ENCODE assay signal across 10 mouse cellular contexts in the genomic region with DNA sequence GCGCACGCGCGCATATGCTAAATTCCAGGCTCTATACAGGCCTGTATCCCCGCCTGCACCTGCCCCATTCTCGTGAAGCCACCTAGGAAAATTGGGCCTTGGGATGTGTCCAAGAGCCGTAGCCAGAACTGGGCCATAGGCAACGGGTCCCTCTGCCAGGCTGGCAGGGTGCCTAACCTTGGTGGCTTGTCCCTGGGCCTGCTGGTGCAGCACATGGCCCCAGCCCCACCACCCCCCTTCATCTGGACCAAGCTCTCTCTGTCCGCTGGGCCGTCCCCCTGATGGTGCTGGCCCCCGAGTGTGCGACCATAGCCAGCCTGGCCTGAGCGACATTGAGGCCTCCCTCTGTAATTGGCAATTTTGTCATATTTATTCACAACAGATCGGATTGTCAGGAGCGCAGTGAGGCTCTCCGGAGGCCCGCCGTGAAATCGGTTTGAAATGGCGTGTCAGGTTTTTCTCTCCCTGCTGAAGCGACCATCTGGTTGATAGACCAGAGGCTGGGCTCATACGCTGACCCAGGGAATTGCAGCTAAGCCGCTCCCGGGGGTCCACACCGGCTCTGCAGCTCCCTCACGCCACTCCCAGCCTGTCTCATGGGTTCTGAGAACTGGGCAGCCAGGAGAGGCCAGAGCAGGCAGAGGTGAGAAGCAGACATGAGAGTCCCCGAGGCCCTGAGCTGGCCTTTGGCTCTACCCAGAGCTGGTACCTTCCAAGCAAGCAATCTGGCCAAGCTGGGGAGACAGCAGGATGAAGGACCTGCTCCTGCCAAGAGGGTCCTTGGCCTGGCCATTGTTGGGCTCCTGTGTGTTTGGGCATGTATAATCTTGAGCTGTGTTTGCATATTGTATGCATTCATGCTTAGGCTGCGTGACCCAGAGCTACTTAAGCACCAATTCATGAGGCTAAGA.
DNase-seq lines count a peak whose midpoint lies in the region; ATAC-seq lines count a peak whose summit lies in the region.
"Had no signal": no experiment of that assay in that cellular context is flagged by ENCODE, and none has a peak within 500 bp of the region (broad histone marks: within the 10 kb centered on the region; RNA-seq: fewer than 3 reads in every experiment).

No protein-coding gene starts in this region.

- H3K27me3 ChIP-seq in forebrain, embryonic 14.5 days (replicated peaks; ENCODE audit: control insufficient read depth, insufficient read depth, low read length) = no peaks in the 10 kb centered on the region
- 0 out of 2 replicates have a peak, but pooled peaks cover 2% of the 10 kb centered on the region for H3K27me3 ChIP-seq in forebrain, embryonic 16.5 days (replicated peaks; ENCODE audit: control insufficient read depth, insufficient read depth, low read length)
- 0 out of 2 replicates have a peak, but pooled peaks cover 3% of the 10 kb centered on the region for H3K27me3 ChIP-seq in hindbrain, embryonic 11.5 days (ENCODE audit: control insufficient read depth, insufficient read depth, low read length)
- H3K27me3 ChIP-seq in neural tube, embryonic 11.5 days (ENCODE audit: control insufficient read depth, insufficient read depth, low read length) = peaks cover 2% of the 10 kb centered on the region; the same call in 1 of the 2 replicates
- H3K27me3 ChIP-seq: liver, embryonic 15.5 days had no signal

- WGBS in forebrain, embryonic 14.5 days = 74% methylated on average over 28 of the region's 28 CpGs
- WGBS in forebrain, embryonic 16.5 days = 57% methylated on average over 28 of the region's 28 CpGs
- 53% methylated on average over 28 of the region's 28 CpGs for WGBS in hindbrain, embryonic 11.5 days
- 44% methylated on average over 28 of the region's 28 CpGs for WGBS in neural tube, embryonic 11.5 days

- H3K27ac ChIP-seq in forebrain, embryonic 14.5 days (ENCODE audit: low read depth, low read length) = no peak overlapping the region
- H3K27ac ChIP-seq in forebrain, embryonic 16.5 days (ENCODE audit: low read length) = no peak overlapping the region
- peak overlapping the region; percentile 74 for H3K27ac ChIP-seq in hindbrain, embryonic 11.5 days (ENCODE audit: low read depth, low read length)
- 0 out of 2 replicates have a peak overlapping the region, but pooled peaks have one; percentile 50 for H3K27ac ChIP-seq in neural tube, embryonic 11.5 days (ENCODE audit: low read depth, low read length)
- H3K27ac ChIP-seq: liver, embryonic 15.5 days had no signal

- no peaks in the 10 kb centered on the region for H3K9me3 ChIP-seq in forebrain, embryonic 14.5 days (replicated peaks; ENCODE audit: control insufficient read depth, low read length)
- H3K9me3 ChIP-seq in forebrain, embryonic 16.5 days (ENCODE audit: control insufficient read depth, low read length) = no peaks in the 10 kb centered on the region
- H3K9me3 ChIP-seq in hindbrain, embryonic 11.5 days (ENCODE audit: control insufficient read depth, low read length) = no peaks in the 10 kb centered on the region
- H3K9me3 ChIP-seq in neural tube, embryonic 11.5 days (ENCODE audit: control insufficient read depth, low read length) = no peaks in the 10 kb centered on the region
- H3K9me3 ChIP-seq: liver, embryonic 15.5 days had no signal

- no peak overlapping the region for H3K4me2 ChIP-seq in forebrain, embryonic 14.5 days (ENCODE audit: low read length)
- no peak overlapping the region for H3K4me2 ChIP-seq in forebrain, embryonic 16.5 days (ENCODE audit: low read length)
- H3K4me2 ChIP-seq in hindbrain, embryonic 11.5 days (replicated peaks; ENCODE audit: low read depth, low read length) = no peak overlapping the region
- H3K4me2 ChIP-seq in neural tube, embryonic 11.5 days (ENCODE audit: low read depth) = no peak overlapping the region
- H3K4me2 ChIP-seq: liver, embryonic 15.5 days had no signal

- no peaks in the 10 kb centered on the region for H3K4me1 ChIP-seq in forebrain, embryonic 14.5 days (ENCODE audit: control insufficient read depth, insufficient read depth, low read length)
- H3K4me1 ChIP-seq in forebrain, embryonic 16.5 days (replicated peaks; ENCODE audit: control insufficient read depth, insufficient read depth, low read length) = peaks cover 6% of the 10 kb centered on the region; the same call in 1 of the 2 replicates
- no peaks in the 10 kb centered on the region for H3K4me1 ChIP-seq in hindbrain, embryonic 11.5 days (replicated peaks; ENCODE audit: control insufficient read depth, insufficient read depth, low read length)
- peaks cover 10% of the 10 kb centered on the region for H3K4me1 ChIP-seq in neural tube, embryonic 11.5 days (ENCODE audit: control insufficient read depth, insufficient read depth, low read length)
- H3K4me1 ChIP-seq: liver, embryonic 15.5 days had no signal

- no peak overlapping the region for H3K9ac ChIP-seq in forebrain, embryonic 14.5 days (ENCODE audit: low read length)
- H3K9ac ChIP-seq in forebrain, embryonic 16.5 days (replicated peaks; ENCODE audit: low read depth, low read length) = no peak overlapping the region
- H3K9ac ChIP-seq in hindbrain, embryonic 11.5 days (ENCODE audit: low read depth, low read length) = no peak overlapping the region
- no peak overlapping the region for H3K9ac ChIP-seq in neural tube, embryonic 11.5 days (ENCODE audit: low read length)
- H3K9ac ChIP-seq: liver, embryonic 15.5 days had no signal

- no peak overlapping the region for H3K4me3 ChIP-seq in forebrain, embryonic 14.5 days (ENCODE audit: low read depth, low read length)
- no peak overlapping the region for H3K4me3 ChIP-seq in forebrain, embryonic 16.5 days (replicated peaks; ENCODE audit: low read length)
- H3K4me3 ChIP-seq in hindbrain, embryonic 11.5 days (ENCODE audit: low read depth, low read length) = no peak overlapping the region
- no peak overlapping the region for H3K4me3 ChIP-seq in neural tube, embryonic 11.5 days (ENCODE audit: low read depth, low read length)
- H3K4me3 ChIP-seq: liver, embryonic 15.5 days had no signal

- peak; percentile 48 for DNase-seq in forebrain, embryonic 14.5 days (ENCODE audit: low spot score)
- peak; percentile 96 for DNase-seq in cerebellum, adult 8-10 months
- DNase-seq in hindbrain, embryonic 11.5 days (ENCODE audit: low spot score) = peak; percentile 68
- DNase-seq in neural tube, embryonic 11.5 days (ENCODE audit: low spot score) = peak; percentile 61
- DNase-seq in thymus, postnatal 36 days = no peak
- DNase-seq in kidney, adult 11 months = no peak
- no peak for DNase-seq in right cerebral cortex, adult 2 months (ENCODE audit: low spot score in 2 of 2)
- DNase-seq: gastrocnemius, postnatal 36 days had no signal

- ATAC-seq in forebrain, embryonic 14.5 days = no peak
- no peak for ATAC-seq in forebrain, embryonic 16.5 days
- ATAC-seq in hindbrain, embryonic 11.5 days (ENCODE audit: low FRiP score) = peak; percentile 67
- peak; percentile 60 for ATAC-seq in neural tube, embryonic 11.5 days (ENCODE audit: insufficient read depth, low FRiP score, low TSS enrichment)

- no peaks in the 10 kb centered on the region for H3K36me3 ChIP-seq in forebrain, embryonic 14.5 days (ENCODE audit: control insufficient read depth, insufficient read depth, low read length)
- no peaks in the 10 kb centered on the region for H3K36me3 ChIP-seq in forebrain, embryonic 16.5 days (ENCODE audit: control insufficient read depth, insufficient read depth)
- H3K36me3 ChIP-seq in hindbrain, embryonic 11.5 days (ENCODE audit: control insufficient read depth, insufficient read depth, low read length) = no peaks in the 10 kb centered on the region
- H3K36me3 ChIP-seq in neural tube, embryonic 11.5 days (ENCODE audit: control insufficient read depth, insufficient read depth, low read length) = no peaks in the 10 kb centered on the region
- H3K36me3 ChIP-seq: liver, embryonic 15.5 days had no signal

Comparison
In these comparisons a context has a peak if more than half of its experiments do, and no peak if none do; other contexts are left out.
1. ATAC-seq: peak in hindbrain, embryonic 11.5 days (single experiment) and neural tube, embryonic 11.5 days (single experiment); none in forebrain, embryonic 14.5 days (single experiment) and forebrain, embryonic 16.5 days (single experiment).
2. DNase-seq: peak in forebrain, embryonic 14.5 days (single experiment), cerebellum, adult 8-10 months (single experiment), hindbrain, embryonic 11.5 days (single experiment) and neural tube, embryonic 11.5 days (single experiment); none in thymus, postnatal 36 days (0 of 2), kidney, adult 11 months (single experiment) and right cerebral cortex, adult 2 months (0 of 2).
3. H3K27ac ChIP-seq: peak in hindbrain, embryonic 11.5 days (single experiment) and neural tube, embryonic 11.5 days (single experiment); none in forebrain, embryonic 14.5 days (single experiment) and forebrain, embryonic 16.5 days (single experiment).